Mouse (Mus musculus) liver, embryonic 14.5 days (tissue): ENCODE data around the gene Bdnf. TPM values are rescaled to one million over a fixed set of nuclear protein-coding genes. Genes with fewer than 3 reads are reported as not detected.

Experiments
- ATAC-seq: fragments of 200-750 bp; cut with Nextera tagmentation; 2 replicates; pipeline ENCODE4 v1.8.0; 2017; ENCODE audit warnings: moderate number of reproducible peaks, mild to moderate bottlenecking, moderate library complexity; ENCODE audit not compliant: insufficient read depth
- DNase-seq, 3 experiments: peaks; one replicate each; pipeline ENCODE4 v3.0.0-alpha.2; 2012 to 2013; ENCODE audit warnings: low read depth in 3 of 3, low spot score in 3 of 3
- H3K27ac ChIP-seq: fragments of 300-500 bp; sonication (generic); 2 replicates; pipeline ENCODE4 v1.5.1; 2014; ENCODE audit warnings: moderate library complexity, mild to moderate bottlenecking, control low read depth, inconsistent platforms
- H3K27me3 ChIP-seq: fragments of 300-500 bp; sonication (generic); 2 replicates; pipeline ENCODE4 v1.6.1; 2014; ENCODE audit warnings: mild to moderate bottlenecking, low read length, moderate library complexity; ENCODE audit not compliant: control insufficient read depth, insufficient read depth
- H3K36me3 ChIP-seq: fragments of 300-500 bp; sonication (generic); replicated peaks from 2 replicates; pipeline ENCODE4 v1.6.1; 2014; ENCODE audit warnings: low read depth; ENCODE audit not compliant: control insufficient read depth, insufficient read depth
- H3K4me1 ChIP-seq, 2 experiments: fragments of 200-500 bp in 1 of 2; fragments of 300-500 bp in 1 of 2; sonication (generic) in 1 of 2; replicated peaks; 2 replicates each; pipeline ENCODE4 v1.6.1; 2012 to 2014; ENCODE audit warnings: antibody characterized with exemption in 1 of 2, inconsistent platforms in 1 of 2, low read length in 1 of 2; ENCODE audit not compliant: control insufficient read depth in 2 of 2, insufficient read depth in 2 of 2
- H3K4me2 ChIP-seq: fragments of 300-500 bp; sonication (generic); 2 replicates; pipeline ENCODE4 v1.6.1; 2014; ENCODE audit warnings: low read depth, mild to moderate bottlenecking, control low read depth, moderate library complexity
- H3K4me3 ChIP-seq, 2 experiments: fragments of 200-500 bp in 1 of 2; fragments of 300-500 bp in 1 of 2; sonication (generic) in 1 of 2; 2 replicates each; pipeline ENCODE4 v1.5.1; 2012 to 2014; ENCODE audit warnings: low read depth in 2 of 2, low read length in 2 of 2, mild to moderate bottlenecking in 2 of 2, control low read depth in 1 of 2, inconsistent platforms in 1 of 2, moderate library complexity in 1 of 2; ENCODE audit not compliant: insufficient read depth in 1 of 2
- H3K9ac ChIP-seq: fragments of 300-500 bp; sonication (generic); replicated peaks from 2 replicates; pipeline ENCODE4 v1.6.1; 2014; ENCODE audit warnings: mild to moderate bottlenecking, control low read depth, moderate library complexity
- H3K9me3 ChIP-seq: fragments of 300-500 bp; sonication (generic); 2 replicates; pipeline ENCODE4 v1.6.1; 2016; ENCODE audit warnings: low read length, mixed read lengths; ENCODE audit not compliant: control insufficient read depth
- CTCF ChIP-seq: IDR thresholded peaks from 2 replicates; pipeline ENCODE4 v1.5.1; 2016; ENCODE audit warnings: antibody characterized with exemption, low read depth, control low read depth
- EP300 ChIP-seq: IDR thresholded peaks from 2 replicates; pipeline ENCODE4 v1.6.1; 2016; ENCODE audit warnings: antibody characterized with exemption, low read depth
- WGBS: fragments of 180-500 bp; shearing (Covaris S2); extraction: QIAGEN DNeasy Blood & Tissue Kit; methylation state at CpG from one replicate; pipeline ENCODE4 v1.1.7; 2014; ENCODE audit not compliant: insufficient replicate concordance; 5-methylcytosine and 5-hydroxymethylcytosine counted together
- polyA plus RNA-seq, 2 experiments: library from polyadenylated mRNA; depleted of rRNA in 1 of 2; stranded (reverse) in 1 of 2; unstranded in 1 of 2; fragments of >200 nt; fragmentation: Nextera tagmentation in 1 of 2; extraction: Ambion mirVana in 1 of 2; gene quantifications; 2 replicates each; pipeline versions ENCODE4 v1.2.1 to v1.2.3; 2012 to 2014

Gene Bdnf
- polyA plus RNA-seq, 2 experiments: 0.04 to 0.06 TPM

DNA sequence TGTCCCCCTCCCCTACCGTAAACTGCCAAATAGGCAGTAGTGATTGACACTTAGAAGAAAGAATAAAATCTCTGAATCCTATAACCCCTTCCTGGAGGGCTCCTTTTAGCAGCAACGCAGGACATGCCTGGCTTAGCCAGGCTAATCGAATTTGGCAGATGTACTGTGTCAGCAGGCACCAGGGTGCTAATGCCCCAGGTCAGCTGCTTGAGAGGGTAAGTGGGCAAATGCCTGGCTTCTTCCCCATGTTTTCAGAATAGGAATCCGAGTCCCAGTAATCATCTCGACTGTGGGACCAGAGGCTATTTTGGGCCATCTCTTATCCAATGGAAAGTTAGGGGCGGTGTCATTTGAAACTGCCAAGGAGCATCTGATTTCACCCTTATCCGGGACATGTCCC, 60.8 kb downstream of the Bdnf start:
- H3K9ac ChIP-seq: no peak overlapping the region
- H3K4me2 ChIP-seq: no peak overlapping the region
- 52% methylated on average over 7 of the region's 7 CpGs for WGBS
- no peak overlapping the region for H3K4me3 ChIP-seq
- no peaks in the 10 kb centered on the region for H3K9me3 ChIP-seq
- DNase-seq (no peak), ATAC-seq (no peak)
- no peak overlapping the region for H3K27ac ChIP-seq
- TF ChIP-seq CTCF: no peak
- TF ChIP-seq EP300: no peak
- no peaks in the 10 kb centered on the region for H3K36me3 ChIP-seq
- no peaks in the 10 kb centered on the region for H3K27me3 ChIP-seq
- no peaks in the 10 kb centered on the region for H3K4me1 ChIP-seq

DNA sequence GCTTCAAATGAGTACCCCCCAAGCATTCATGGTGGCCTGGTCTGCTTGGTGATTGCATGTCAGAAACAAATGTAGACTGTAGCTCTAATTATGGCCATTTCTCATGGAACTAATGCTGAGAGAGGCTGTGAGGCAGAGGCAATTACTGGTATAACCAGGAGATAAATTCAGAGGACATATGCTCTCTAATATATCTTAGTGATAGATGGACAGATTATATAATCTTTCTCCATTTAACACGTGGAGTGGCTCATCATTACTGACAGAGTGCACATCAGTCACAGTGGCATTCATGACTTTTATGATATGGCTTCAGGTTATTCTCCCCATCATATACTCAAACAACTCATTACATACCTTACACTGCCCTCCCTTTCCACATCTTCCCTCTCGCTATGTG, 61.8 kb downstream of the Bdnf start:
- H3K9me3 ChIP-seq: no peaks in the 10 kb centered on the region
- no peaks in the 10 kb centered on the region for H3K36me3 ChIP-seq
- H3K4me2 ChIP-seq: no peak overlapping the region
- no peak for TF ChIP-seq EP300
- no peak for TF ChIP-seq CTCF
- 47% methylated on average over 2 of the region's 2 CpGs for WGBS
- H3K27me3 ChIP-seq: no peaks in the 10 kb centered on the region
- H3K27ac ChIP-seq: no peak overlapping the region
- H3K4me1 ChIP-seq: no peaks in the 10 kb centered on the region
- no peak overlapping the region for H3K4me3 ChIP-seq
- DNase-seq (no peak), ATAC-seq (no peak)
- no peak overlapping the region for H3K9ac ChIP-seq

DNA sequence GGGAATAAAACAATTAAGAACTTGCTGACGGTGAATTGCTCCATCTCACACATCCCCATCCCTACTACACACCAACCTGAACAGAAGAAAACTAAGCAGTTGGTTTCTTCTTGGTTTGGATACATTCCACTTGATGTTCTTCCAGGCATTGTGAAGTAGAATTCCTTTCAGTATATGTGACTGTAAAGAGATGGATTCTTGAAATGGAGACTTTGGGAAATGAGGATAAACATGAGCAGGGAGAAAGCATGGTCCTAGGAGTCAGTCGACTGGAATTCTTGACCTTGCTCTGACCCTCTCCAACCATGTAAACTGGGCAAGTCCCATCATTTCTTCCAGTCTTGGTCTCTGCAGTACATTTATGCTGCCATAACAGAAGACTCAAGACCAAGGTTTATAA, 63.8 kb downstream of the Bdnf start:
- H3K4me2 ChIP-seq: no peak overlapping the region
- ATAC-seq (no peak), DNase-seq (no peak)
- TF ChIP-seq CTCF: no peak
- TF ChIP-seq EP300: no peak
- WGBS: 57% methylated on average over 2 of the region's 2 CpGs
- H3K4me3 ChIP-seq: no peak overlapping the region
- no peak overlapping the region for H3K9ac ChIP-seq
- H3K9me3 ChIP-seq: no peaks in the 10 kb centered on the region
- no peaks in the 10 kb centered on the region for H3K4me1 ChIP-seq
- H3K27me3 ChIP-seq: no peaks in the 10 kb centered on the region
- H3K36me3 ChIP-seq: no peaks in the 10 kb centered on the region
- H3K27ac ChIP-seq: no peak overlapping the region

DNA sequence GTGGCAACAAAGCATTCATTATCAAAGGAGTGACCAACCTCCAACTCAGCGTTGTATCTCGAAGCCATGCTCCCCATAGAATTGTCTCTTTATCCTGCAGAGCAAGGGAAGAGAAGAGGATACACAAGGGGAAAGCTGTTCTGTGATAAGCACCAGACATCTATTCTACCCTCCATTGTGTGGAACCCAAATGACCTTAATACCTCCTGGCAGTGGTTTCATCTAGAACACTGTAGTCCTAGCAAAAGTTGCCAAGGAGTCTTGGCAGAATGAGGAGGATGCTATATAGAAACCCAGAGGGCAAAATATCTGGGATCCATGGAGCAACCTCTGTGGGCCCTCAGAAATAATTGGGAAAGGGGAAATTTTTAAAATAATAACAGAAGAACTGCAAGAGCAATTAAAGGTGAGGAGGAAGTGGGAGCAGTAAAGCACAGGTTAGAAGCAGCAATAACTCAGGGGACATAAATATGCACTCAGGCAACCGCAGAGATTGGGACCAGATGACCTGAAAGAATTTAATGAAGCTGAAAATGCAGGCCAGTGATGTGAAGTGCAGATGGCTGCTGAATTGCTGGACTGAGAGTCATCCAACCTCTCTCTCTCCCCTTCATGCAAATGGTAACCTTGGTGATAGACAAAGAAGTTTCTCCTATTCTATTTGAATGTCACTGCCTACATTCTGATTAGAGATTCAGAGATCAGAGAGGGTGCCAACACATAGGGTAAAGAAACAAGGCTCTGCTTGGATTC, 68.9 kb downstream of the Bdnf start:
- ATAC-seq (no peak), DNase-seq (no peak)
- Histone ChIP-seq H3K36me3 (no peaks in the 10 kb centered on the region), H3K4me1 (no peaks in the 10 kb centered on the region), H3K9me3 (no peaks in the 10 kb centered on the region), H3K27ac (no peak overlapping the region), H3K27me3 (no peaks in the 10 kb centered on the region), H3K9ac (no peak overlapping the region), H3K4me2 (no peak overlapping the region), H3K4me3 (no peak overlapping the region)
- TF ChIP-seq EP300: no peak
- TF ChIP-seq CTCF: no peak
- 66% methylated on average over 3 of the region's 3 CpGs for WGBS

DNA sequence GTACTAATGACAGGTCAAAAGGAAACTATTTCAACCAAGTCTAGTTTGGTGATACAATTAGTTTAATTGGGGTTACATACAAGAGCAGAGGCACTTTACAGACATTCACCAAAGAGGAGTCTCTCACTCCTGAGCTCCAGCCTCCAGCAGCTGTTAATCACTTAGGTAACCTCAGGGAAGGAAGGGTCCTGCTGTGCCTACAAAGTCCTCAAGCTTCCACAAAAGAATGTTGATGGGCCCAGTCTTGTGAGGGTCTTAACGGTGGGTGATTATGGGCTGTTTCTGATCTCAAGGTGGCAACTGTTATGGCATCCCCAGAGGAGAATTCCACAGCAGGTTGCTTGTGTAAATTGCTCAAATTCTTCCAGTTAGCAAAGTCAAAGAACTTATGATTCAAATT, 71.7 kb downstream of the Bdnf start:
- DNase-seq: no peak
- no peak overlapping the region for H3K9ac ChIP-seq

More for the DNA sequence above, 71.7 kb downstream of the Bdnf start:
- no peak overlapping the region for H3K4me3 ChIP-seq
- no peaks in the 10 kb centered on the region for H3K27me3 ChIP-seq
- no peaks in the 10 kb centered on the region for H3K9me3 ChIP-seq
- H3K36me3 ChIP-seq: no peaks in the 10 kb centered on the region
- H3K4me2 ChIP-seq: no peak overlapping the region
- H3K27ac ChIP-seq: no peak overlapping the region
- no peak for ATAC-seq
- WGBS: 5% methylated on average over 1 of the region's 1 CpGs
- TF ChIP-seq EP300 (no peak), CTCF (no peak)
- no peaks in the 10 kb centered on the region for H3K4me1 ChIP-seq
